Mouse (Mus musculus): Measurements from ENCODE around the gene Zfand3.

The Zfand3 gene

GRCm38 (mm10) chr17:29997726-29998125, 6.8 kb upstream of the Zfand3 start:
- no peak for DNase-seq (ENCODE audit: low read depth, low spot score)

GRCm38 (mm10) chr17:29998566-29999295, 5.8 kb upstream of the Zfand3 start:
- no peak for DNase-seq (ENCODE audit: low read depth, low spot score)

GRCm38 (mm10) chr17:30005103-30005443, 540 bp downstream of the Zfand3 start:
- peak; percentile 74 for DNase-seq (ENCODE audit: low read depth, low spot score)

- DNase-seq (ENCODE audit: low read depth, low spot score): peak; percentile 58
These were observed 963 bp downstream of the Zfand3 start for GRCm38 (mm10) chr17:30005451-30005941.

GRCm38 (mm10) chr17:30006877-30007276, 2.3 kb downstream of the Zfand3 start:
- DNase-seq (ENCODE audit: low read depth, low spot score): no peak

GRCm38 (mm10) chr17:30007883-30008282, 3.4 kb downstream of the Zfand3 start:
- DNase-seq (ENCODE audit: low read depth, low spot score): no peak

GRCm38 (mm10) chr17:30008392-30008791, 3.9 kb downstream of the Zfand3 start:
- no peak for DNase-seq (ENCODE audit: low read depth, low spot score)

GRCm38 (mm10) chr17:30014660-30015059, 10.1 kb downstream of the Zfand3 start:
- peak; percentile 35 for DNase-seq (ENCODE audit: low read depth, low spot score)

- no peak for DNase-seq (ENCODE audit: low read depth, low spot score)
These were observed 14.5 kb downstream of the Zfand3 start for GRCm38 (mm10) chr17:30018927-30019610.

GRCm38 (mm10) chr17:30019942-30020341, 15.4 kb downstream of the Zfand3 start:
- no peak for DNase-seq (ENCODE audit: low read depth, low spot score)

- peak; percentile 82 for DNase-seq (ENCODE audit: low read depth, low spot score)
These were observed 20.1 kb downstream of the Zfand3 start for GRCm38 (mm10) chr17:30024651-30025050.

GRCm38 (mm10) chr17:30026617-30027016, 22.1 kb downstream of the Zfand3 start:
- DNase-seq (ENCODE audit: low read depth, low spot score): peak; percentile 63

- DNase-seq (ENCODE audit: low read depth, low spot score): peak; percentile 87
These were observed 23.0 kb downstream of the Zfand3 start for GRCm38 (mm10) chr17:30027343-30028029.

GRCm38 (mm10) chr17:30029633-30030226, 25.2 kb downstream of the Zfand3 start:
- DNase-seq (ENCODE audit: low read depth, low spot score): no peak

GRCm38 (mm10) chr17:30032796-30033195, 28.3 kb downstream of the Zfand3 start:
- no peak for DNase-seq (ENCODE audit: low read depth, low spot score)

- DNase-seq (ENCODE audit: low read depth, low spot score): no peak
These were observed 29.5 kb downstream of the Zfand3 start for GRCm38 (mm10) chr17:30033991-30034390.

- peak; percentile 54 for DNase-seq (ENCODE audit: low read depth, low spot score)
These were observed 30.9 kb downstream of the Zfand3 start for GRCm38 (mm10) chr17:30035216-30036005.

GRCm38 (mm10) chr17:30043163-30043822, 38.8 kb downstream of the Zfand3 start:
- DNase-seq (ENCODE audit: low read depth, low spot score): no peak

- DNase-seq (ENCODE audit: low read depth, low spot score): no peak
These were observed 40.6 kb downstream of the Zfand3 start for GRCm38 (mm10) chr17:30045181-30045580.

GRCm38 (mm10) chr17:30046654-30047053, 42.1 kb downstream of the Zfand3 start:
- DNase-seq (ENCODE audit: low read depth, low spot score): peak; percentile 49

Data from CD4-positive, CD25-positive, alpha-beta regulatory T cell, adult 2 months (primary cell).